Mouse (Mus musculus) kidney, adult 2 months (tissue): ENCODE data around the gene Nop56.

ENCODE experiments used
- CTCF ChIP-seq: fragments of 200-500 bp; conservative IDR thresholded peaks from 2 replicates; pipeline ENCODE4 v1.5.1; 2011; ENCODE audit warnings: low read depth, mild to moderate bottlenecking, control low read depth, low read length, moderate library complexity, mixed read lengths; ENCODE audit not compliant: insufficient read depth, insufficient read length
- POLR2A ChIP-seq: fragments of 200-500 bp; IDR thresholded peaks from one replicate; pipeline ENCODE4 v1.6.1; 2011; ENCODE audit warnings: low read depth, low read length, control low read depth

DNA sequence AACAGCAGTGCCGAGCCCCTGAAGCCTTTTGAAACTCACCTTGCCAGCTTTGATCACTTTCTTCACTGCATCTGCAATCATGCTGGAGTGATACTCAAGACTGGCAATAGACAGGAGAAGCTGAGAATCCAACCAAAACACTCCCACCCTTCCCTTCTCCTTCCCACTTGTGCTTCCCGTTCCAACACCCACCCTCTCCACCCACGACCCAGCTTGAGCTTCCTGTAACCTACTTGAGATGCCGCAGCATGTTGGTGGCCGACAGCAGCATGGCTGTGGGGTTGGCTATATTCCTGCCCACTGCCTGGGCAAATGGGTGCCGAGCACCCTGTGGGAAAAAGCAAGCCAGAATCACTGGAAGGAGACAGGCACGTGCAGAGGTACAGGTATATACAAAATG, 6.0 kb downstream of the Nop56 start:
- TF ChIP-seq CTCF = no peak
- TF ChIP-seq POLR2A = no peak
